Mouse (Mus musculus) cortical plate, adult 2 months (tissue): ENCODE measurements around the gene Sp7.

Experiments
- CTCF ChIP-seq: fragments of 200-500 bp; IDR thresholded peaks from 2 replicates; pipeline ENCODE4 v1.5.1; 2011; ENCODE audit warnings: mild to moderate bottlenecking, control low read depth, low read length; ENCODE audit not compliant: insufficient read depth; ENCODE audit errors: extremely low read depth
- POLR2A ChIP-seq: fragments of 200-500 bp; IDR thresholded peaks from 2 replicates; pipeline ENCODE4 v1.6.1; 2011; ENCODE audit warnings: mild to moderate bottlenecking, low read length, control low read depth; ENCODE audit not compliant: insufficient read depth; ENCODE audit errors: extremely low read depth

- TF ChIP-seq CTCF (no peak), POLR2A (no peak)
Measured at GRCm38 (mm10) chr15:102392520-102392919, 25.5 kb upstream of the Sp7 start.
